Mouse (Mus musculus) liver, adult 2 months (tissue): ENCODE measurements at regions not wholly inside any gene's neighbourhood (a gene's known extent, or its start where the extent isn't known, plus 50 kb on each side); places are given as distances from the start of the nearest gene placed in this dataset.

Experiments used
- CTCF ChIP-seq: fragments of 200-500 bp; IDR thresholded peaks from 2 replicates; pipeline ENCODE4 v1.5.1; 2011; ENCODE audit warnings: low read depth, low read length, control low read depth
- POLR2A ChIP-seq: fragments of 200-500 bp; IDR thresholded peaks from 2 replicates; pipeline ENCODE4 v1.6.1; 2011; ENCODE audit warnings: low read length, control low read depth; ENCODE audit not compliant: insufficient read depth; ENCODE audit errors: extremely low read depth

DNA sequence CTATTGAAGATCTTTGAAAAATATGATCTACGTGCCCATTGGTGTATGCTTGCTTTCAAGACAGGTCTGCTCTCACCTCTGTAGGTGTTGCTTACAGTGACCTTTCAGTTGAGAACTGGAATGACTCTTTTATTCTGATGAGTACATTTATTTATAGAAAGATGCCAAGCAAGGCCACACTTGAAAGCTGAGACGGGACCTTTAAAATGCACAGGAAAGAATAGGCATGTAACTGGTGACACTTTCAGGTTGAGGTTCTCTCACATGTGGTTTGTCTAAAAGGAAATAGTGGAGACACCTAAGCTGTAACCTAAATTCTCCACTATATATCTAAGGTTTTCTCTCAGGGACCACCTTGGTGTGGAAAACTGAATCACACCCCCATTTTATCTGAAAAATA, 326.0 kb upstream of the Cblb start:
- no peak for TF ChIP-seq CTCF
- no peak for TF ChIP-seq POLR2A
